Mouse (Mus musculus) C2C12 (cell line): ENCODE measurements around the gene Pkp4. TPM values are rescaled to one million over a fixed set of nuclear protein-coding genes. Genes with fewer than 3 reads are reported as not detected.

Experiments used
- H3K27me3 ChIP-seq: one replicate; pipeline ENCODE4 v1.6.1; 2011; ENCODE audit not compliant: control insufficient read depth, insufficient read depth, insufficient read length
- H3K36me3 ChIP-seq: one replicate; pipeline ENCODE4 v1.6.1; 2011; ENCODE audit not compliant: control insufficient read depth, insufficient read depth
- H3K4me3 ChIP-seq: one replicate; pipeline ENCODE4 v1.5.1; 2011; ENCODE audit warnings: mild to moderate bottlenecking, control low read depth; ENCODE audit not compliant: poor library complexity, insufficient read depth, severe bottlenecking
- H3K79me2 ChIP-seq: one replicate; pipeline ENCODE4 v1.6.1; 2011; ENCODE audit not compliant: control insufficient read depth, insufficient read depth
- H3K79me3 ChIP-seq: one replicate; pipeline ENCODE4 v1.6.1; 2011; ENCODE audit warnings: low read depth, control low read depth
- H3ac ChIP-seq: one replicate; pipeline ENCODE3; 2011; ENCODE audit warnings: low read depth; ENCODE audit not compliant: control insufficient read depth, insufficient read length
- CEBPB ChIP-seq: IDR thresholded peaks from one replicate; pipeline ENCODE4 v1.6.1; 2011; ENCODE audit warnings: low read depth, mild to moderate bottlenecking, control low read depth, moderate library complexity
- CTCF ChIP-seq: IDR thresholded peaks from one replicate; pipeline ENCODE4 v1.5.1; 2011; ENCODE audit not compliant: control insufficient read depth, insufficient read depth, insufficient read length
- FOSL1 ChIP-seq: IDR thresholded peaks from one replicate; pipeline ENCODE4 v1.8.0; 2011; ENCODE audit warnings: mild to moderate bottlenecking, low read length; ENCODE audit not compliant: poor library complexity, insufficient read depth, severe bottlenecking
- MAX ChIP-seq: IDR thresholded peaks from one replicate; pipeline ENCODE4 v1.6.1; 2011; ENCODE audit warnings: mild to moderate bottlenecking, control low read depth
- MYOD1 ChIP-seq: IDR thresholded peaks from one replicate; pipeline ENCODE4 v1.6.1; 2011; ENCODE audit warnings: low read depth; ENCODE audit not compliant: control insufficient read depth, insufficient read length
- MYOG ChIP-seq: IDR thresholded peaks from one replicate; pipeline ENCODE4 v1.6.1; 2011; ENCODE audit not compliant: control insufficient read depth, insufficient read length; ENCODE audit errors: extremely low read depth
- USF1 ChIP-seq: IDR thresholded peaks from one replicate; pipeline ENCODE4 v1.6.1; 2011; ENCODE audit warnings: low read depth, mild to moderate bottlenecking, control low read depth, moderate library complexity
- polyA plus RNA-seq: library from polyadenylated mRNA; unstranded; fragments of >200 nt; fragmentation: generic; extraction: Trizol; gene quantifications from one replicate; pipeline ENCODE4 v1.2.1, GENCODE M21; 2012; ENCODE audit warnings: missing spikeins

The Pkp4 gene
- polyA plus RNA-seq, 1 experiment: 23.0 TPM

- Histone ChIP-seq H3ac (no peak overlapping the region), H3K79me2 (no peaks in the 10 kb centered on the region), H3K27me3 (no peaks in the 10 kb centered on the region), H3K79me3 (no peaks in the 10 kb centered on the region), H3K4me3 (no peak overlapping the region), H3K36me3 (peaks cover 55% of the 10 kb centered on the region)
- TF ChIP-seq CTCF (no peak), CEBPB (no peak), MAX (no peak), MYOG (no peak), FOSL1 (no peak), MYOD1 (no peak), USF1 (no peak)
Measured at GRCm38 (mm10) chr2:59307302-59307701, 146.7 kb downstream of the Pkp4 start.

GRCm38 (mm10) chr2:59308055-59308454 is 147.4 kb downstream of the Pkp4 start:
- Histone ChIP-seq H3K79me3 (no peaks in the 10 kb centered on the region), H3K27me3 (no peaks in the 10 kb centered on the region), H3K79me2 (no peaks in the 10 kb centered on the region), H3ac (no peak overlapping the region), H3K4me3 (no peak overlapping the region), H3K36me3 (peaks cover 62% of the 10 kb centered on the region)
- TF ChIP-seq CTCF (no peak), MAX (no peak), CEBPB (no peak)

DNA sequence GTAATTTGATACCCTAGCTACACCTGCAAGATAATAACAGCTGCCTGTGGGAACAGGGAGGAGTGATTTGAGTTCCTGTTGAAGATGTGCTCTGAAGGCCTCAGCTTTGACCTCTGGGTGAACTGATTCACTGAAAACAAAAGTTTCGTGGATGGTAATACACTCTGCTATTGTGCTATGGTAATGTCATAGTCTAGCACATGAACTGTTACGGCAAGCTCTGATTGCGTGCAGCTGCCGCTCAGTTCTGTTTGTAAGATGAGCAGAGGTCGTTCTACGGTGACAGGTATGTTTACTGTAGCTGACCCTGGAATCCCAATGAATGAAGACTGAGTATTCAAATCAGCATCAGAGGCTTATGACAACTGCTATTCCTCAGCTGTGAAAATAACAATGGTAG is 152.6 kb downstream of the Pkp4 start:
- Histone ChIP-seq H3K36me3 (peaks cover 72% of the 10 kb centered on the region), H3K79me2 (no peaks in the 10 kb centered on the region), H3K4me3 (no peak overlapping the region), H3ac (no peak overlapping the region), H3K79me3 (no peaks in the 10 kb centered on the region), H3K27me3 (no peaks in the 10 kb centered on the region)
- no peak for TF ChIP-seq USF1
- TF ChIP-seq CEBPB: no peak
- TF ChIP-seq MYOG: no peak
- TF ChIP-seq CTCF: no peak

DNA sequence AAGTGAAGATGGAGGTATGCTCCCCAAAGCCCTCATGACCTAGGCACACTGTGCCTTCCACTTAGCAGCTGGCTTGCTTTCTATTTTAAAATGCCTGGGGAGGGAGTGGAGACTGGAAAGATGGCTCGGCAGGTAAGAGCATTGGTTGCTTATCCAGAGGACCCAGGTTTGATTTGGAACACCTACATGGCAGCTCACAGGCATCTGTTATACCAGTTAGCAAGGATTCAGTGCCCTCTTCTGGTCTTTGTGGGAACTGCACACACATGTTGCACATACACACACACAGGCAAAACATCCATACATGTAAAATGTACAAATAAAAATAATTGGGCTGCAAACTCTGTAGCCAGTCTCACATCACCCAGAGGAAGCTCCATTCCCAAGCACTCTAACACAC is 158.0 kb downstream of the Pkp4 start:
- H3K36me3 ChIP-seq: peaks cover 87% of the 10 kb centered on the region
- TF ChIP-seq MYOD1: no peak
- TF ChIP-seq CTCF: no peak
- TF ChIP-seq MYOG: no peak
- no peak for TF ChIP-seq MAX
- TF ChIP-seq USF1: no peak
- TF ChIP-seq CEBPB: no peak
- no peak for TF ChIP-seq FOSL1
- H3K4me3 ChIP-seq: no peak overlapping the region
- no peaks in the 10 kb centered on the region for H3K79me2 ChIP-seq
- no peaks in the 10 kb centered on the region for H3K27me3 ChIP-seq
- no peaks in the 10 kb centered on the region for H3K79me3 ChIP-seq
- no peak overlapping the region for H3ac ChIP-seq

DNA sequence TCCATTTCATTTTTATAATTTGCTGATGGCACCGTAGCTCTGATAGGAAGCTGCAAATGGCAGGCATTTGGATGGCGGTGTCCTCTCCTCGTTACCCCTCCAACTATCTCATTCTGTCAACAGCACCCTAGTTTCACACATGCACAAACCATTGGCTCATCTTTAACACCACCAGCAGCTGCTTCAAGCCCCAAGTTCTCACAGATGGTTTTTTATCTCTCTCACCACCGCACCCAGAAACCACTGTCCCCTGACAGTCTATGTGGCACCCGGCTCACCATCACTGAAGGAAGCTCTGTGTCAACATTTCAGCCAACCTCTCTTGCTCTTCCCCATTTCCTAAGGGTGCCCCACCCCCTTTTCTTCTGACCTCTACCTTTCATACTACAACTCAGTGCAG is 167.3 kb downstream of the Pkp4 start:
- H3K36me3 ChIP-seq: peaks cover 21% of the 10 kb centered on the region
- H3ac ChIP-seq: no peak overlapping the region
- H3K27me3 ChIP-seq: no peaks in the 10 kb centered on the region
- H3K4me3 ChIP-seq: no peak overlapping the region
- H3K79me3 ChIP-seq: no peaks in the 10 kb centered on the region
- no peak for TF ChIP-seq MYOD1
- no peak for TF ChIP-seq FOSL1
- no peak for TF ChIP-seq MAX
- TF ChIP-seq MYOG: no peak
- TF ChIP-seq CEBPB: no peak
- TF ChIP-seq CTCF: no peak
- no peak for TF ChIP-seq USF1
- H3K79me2 ChIP-seq: no peaks in the 10 kb centered on the region

GRCm38 (mm10) chr2:59331093-59331492 is 170.4 kb downstream of the Pkp4 start:
- no peaks in the 10 kb centered on the region for H3K79me2 ChIP-seq
- H3K27me3 ChIP-seq: no peaks in the 10 kb centered on the region
- H3K79me3 ChIP-seq: no peaks in the 10 kb centered on the region
- TF ChIP-seq MAX: no peak
- TF ChIP-seq USF1: no peak
- TF ChIP-seq MYOD1: no peak
- TF ChIP-seq FOSL1: no peak
- TF ChIP-seq CTCF: no peak
- no peak for TF ChIP-seq CEBPB
- TF ChIP-seq MYOG: no peak
- H3K36me3 ChIP-seq: peaks cover 36% of the 10 kb centered on the region
- no peak overlapping the region for H3ac ChIP-seq
- no peak overlapping the region for H3K4me3 ChIP-seq
